Mouse (Mus musculus) kidney, adult 2 months (tissue): ENCODE measurements at regions not wholly inside any gene's neighbourhood (a gene's known extent, or its start where the extent isn't known, plus 50 kb on each side); places are given as distances from the start of the nearest gene placed in this dataset.

ENCODE experiments used
- CTCF ChIP-seq: fragments of 200-500 bp; conservative IDR thresholded peaks from 2 replicates; pipeline ENCODE4 v1.5.1; 2011; ENCODE audit warnings: low read depth, mild to moderate bottlenecking, control low read depth, low read length, moderate library complexity, mixed read lengths; ENCODE audit not compliant: insufficient read depth, insufficient read length
- POLR2A ChIP-seq: fragments of 200-500 bp; IDR thresholded peaks from one replicate; pipeline ENCODE4 v1.6.1; 2011; ENCODE audit warnings: low read depth, low read length, control low read depth

GRCm38 (mm10) chr17:69821901-69822300 is 147.0 kb upstream of the Dlgap1 start:
- no peak for TF ChIP-seq CTCF
- TF ChIP-seq POLR2A, result no peak
